Mouse (Mus musculus): ENCODE measurements around the gene Clpb. TPM values are rescaled to one million over a fixed set of nuclear protein-coding genes. Genes with fewer than 3 reads are reported as not detected.
A peak's percentile ranks its signal among the peaks of the same experiment; 100 is the strongest.
"Not testable (repeated sequence)": the region's sequence is repeated elsewhere in the genome, so short reads cannot be mapped to it uniquely, and the experiment has no call there.

Clpb gene
- polyA plus RNA-seq (2014; fragmentation: Nextera tagmentation; extraction: Ambion mirVana) = 33.0 and 39.8 TPM in 2 replicates

GRCm38 (mm10) chr7:101663514-101664159, at the start of gene Clpb:
Clpb (plus strand) TSS chr7:101663633.
- 1% methylated on average over 49 of the region's 49 CpGs for WGBS
- Histone ChIP-seq H3K27ac (peak within 1 kb of the TSS; percentile 71), H3K4me1 (replicated peaks; ENCODE audit: control insufficient read depth, insufficient read depth, low read length) (peaks cover 16% of the 10 kb centered on the region), H3K36me3 (replicated peaks; ENCODE audit: control insufficient read depth, insufficient read depth) (no peaks in the 10 kb centered on the region), H3K9me3 (ENCODE audit: control insufficient read depth, low read length) (no peaks in the 10 kb centered on the region), H3K4me3 (replicated peaks; ENCODE audit: low read length) (peak within 1 kb of the TSS; percentile 59), H3K4me2 (replicated peaks) (peak within 1 kb of the TSS; percentile 58), H3K27me3 (ENCODE audit: control insufficient read depth, insufficient read depth, low read length) (no peaks in the 10 kb centered on the region), H3K9ac (peak within 1 kb of the TSS; percentile 54)
- ATAC-seq (ENCODE audit: low FRiP score) = peak; percentile 97
- DNase-seq (ENCODE audit: low spot score) = peak; percentile 98

- WGBS = 81% methylated on average over 7 of the region's 7 CpGs
- Histone ChIP-seq H3K27me3 (ENCODE audit: control insufficient read depth, insufficient read depth, low read length) (no peaks in the 10 kb centered on the region), H3K9me3 (ENCODE audit: control insufficient read depth, low read length) (no peaks in the 10 kb centered on the region), H3K4me2 (replicated peaks) (no peak overlapping the region), H3K4me1 (replicated peaks; ENCODE audit: control insufficient read depth, insufficient read depth, low read length) (no peaks in the 10 kb centered on the region), H3K9ac (no peak overlapping the region), H3K36me3 (replicated peaks; ENCODE audit: control insufficient read depth, insufficient read depth) (no peaks in the 10 kb centered on the region), H3K27ac (no peak overlapping the region), H3K4me3 (replicated peaks; ENCODE audit: low read length) (no peak overlapping the region)
- ATAC-seq (ENCODE audit: low FRiP score) (no peak), DNase-seq (ENCODE audit: low spot score) (no peak)
These were observed 48.0 kb upstream of the Clpb start for GRCm38 (mm10) chr7:101615406-101615805.

GRCm38 (mm10) chr7:101616136-101616835, 47.1 kb upstream of the Clpb start:
- WGBS = 83% methylated on average over 6 of the region's 6 CpGs

GRCm38 (mm10) chr7:101617438-101618165, 45.8 kb upstream of the Clpb start:
- H3K9ac ChIP-seq = no peak overlapping the region
- no peaks in the 10 kb centered on the region for H3K36me3 ChIP-seq (replicated peaks; ENCODE audit: control insufficient read depth, insufficient read depth)
- 73% methylated on average over 10 of the region's 10 CpGs for WGBS
- H3K27ac ChIP-seq = no peak overlapping the region
- H3K9me3 ChIP-seq (ENCODE audit: control insufficient read depth, low read length) = no peaks in the 10 kb centered on the region
- no peaks in the 10 kb centered on the region for H3K4me1 ChIP-seq (replicated peaks; ENCODE audit: control insufficient read depth, insufficient read depth, low read length)
- no peaks in the 10 kb centered on the region for H3K27me3 ChIP-seq (ENCODE audit: control insufficient read depth, insufficient read depth, low read length)
- H3K4me2 ChIP-seq (replicated peaks) = no peak overlapping the region
- no peak for ATAC-seq (ENCODE audit: low FRiP score)
- DNase-seq (ENCODE audit: low spot score) = no peak
- no peak overlapping the region for H3K4me3 ChIP-seq (replicated peaks; ENCODE audit: low read length)

More at GRCm38 (mm10) chr7:101616136-101616835, 47.1 kb upstream of the Clpb start:
- Histone ChIP-seq H3K27ac (no peak overlapping the region), H3K4me1 (replicated peaks; ENCODE audit: control insufficient read depth, insufficient read depth, low read length) (no peaks in the 10 kb centered on the region), H3K27me3 (ENCODE audit: control insufficient read depth, insufficient read depth, low read length) (no peaks in the 10 kb centered on the region), H3K36me3 (replicated peaks; ENCODE audit: control insufficient read depth, insufficient read depth) (no peaks in the 10 kb centered on the region), H3K4me3 (replicated peaks; ENCODE audit: low read length) (no peak overlapping the region), H3K4me2 (replicated peaks) (no peak overlapping the region), H3K9ac (no peak overlapping the region), H3K9me3 (ENCODE audit: control insufficient read depth, low read length) (no peaks in the 10 kb centered on the region)
- ATAC-seq (ENCODE audit: low FRiP score) = no peak
- no peak for DNase-seq (ENCODE audit: low spot score)

GRCm38 (mm10) chr7:101618273-101618672, 45.2 kb upstream of the Clpb start:
- Histone ChIP-seq H3K4me1 (replicated peaks; ENCODE audit: control insufficient read depth, insufficient read depth, low read length) (no peaks in the 10 kb centered on the region), H3K9ac (no peak overlapping the region), H3K27ac (no peak overlapping the region), H3K36me3 (replicated peaks; ENCODE audit: control insufficient read depth, insufficient read depth) (no peaks in the 10 kb centered on the region), H3K4me3 (replicated peaks; ENCODE audit: low read length) (no peak overlapping the region), H3K9me3 (ENCODE audit: control insufficient read depth, low read length) (no peaks in the 10 kb centered on the region), H3K27me3 (ENCODE audit: control insufficient read depth, insufficient read depth, low read length) (no peaks in the 10 kb centered on the region), H3K4me2 (replicated peaks) (no peak overlapping the region)
- 85% methylated on average over 7 of the region's 7 CpGs for WGBS
- DNase-seq (ENCODE audit: low spot score) = no peak
- no peak for ATAC-seq (ENCODE audit: low FRiP score)

GRCm38 (mm10) chr7:101620373-101620772, 43.1 kb upstream of the Clpb start:
- 30% methylated on average over 4 of the region's 4 CpGs for WGBS
- no peak overlapping the region for H3K27ac ChIP-seq
- ATAC-seq (ENCODE audit: low FRiP score) (no peak), DNase-seq (ENCODE audit: low spot score) (peak; percentile 78)
- no peaks in the 10 kb centered on the region for H3K36me3 ChIP-seq (replicated peaks; ENCODE audit: control insufficient read depth, insufficient read depth)
- no peak overlapping the region for H3K9ac ChIP-seq
- H3K9me3 ChIP-seq (ENCODE audit: control insufficient read depth, low read length) = no peaks in the 10 kb centered on the region
- H3K4me2 ChIP-seq (replicated peaks) = no peak overlapping the region
- H3K27me3 ChIP-seq (ENCODE audit: control insufficient read depth, insufficient read depth, low read length) = no peaks in the 10 kb centered on the region
- H3K4me3 ChIP-seq (replicated peaks; ENCODE audit: low read length) = no peak overlapping the region
- 0 out of 2 replicates have a peak, but pooled peaks cover 2% of the 10 kb centered on the region for H3K4me1 ChIP-seq (replicated peaks; ENCODE audit: control insufficient read depth, insufficient read depth, low read length)

GRCm38 (mm10) chr7:101621861-101622260, 41.6 kb upstream of the Clpb start:
- not testable (repeated sequence) for DNase-seq (ENCODE audit: low spot score); H3K4me2 ChIP-seq (replicated peaks); H3K27me3 ChIP-seq (ENCODE audit: control insufficient read depth, insufficient read depth, low read length); H3K4me3 ChIP-seq (replicated peaks; ENCODE audit: low read length); H3K36me3 ChIP-seq (replicated peaks; ENCODE audit: control insufficient read depth, insufficient read depth); H3K9me3 ChIP-seq (ENCODE audit: control insufficient read depth, low read length); ATAC-seq (ENCODE audit: low FRiP score); H3K27ac ChIP-seq; H3K9ac ChIP-seq; H3K4me1 ChIP-seq (replicated peaks; ENCODE audit: control insufficient read depth, insufficient read depth, low read length)
- 95% methylated on average over 4 of the region's 4 CpGs for WGBS

GRCm38 (mm10) chr7:101624283-101624682, 39.1 kb upstream of the Clpb start:
- Histone ChIP-seq H3K9ac (no peak overlapping the region), H3K27me3 (ENCODE audit: control insufficient read depth, insufficient read depth, low read length) (no peaks in the 10 kb centered on the region), H3K9me3 (ENCODE audit: control insufficient read depth, low read length) (no peaks in the 10 kb centered on the region), H3K27ac (0 out of 2 replicates have a peak overlapping the region, but pooled peaks have one; percentile 11), H3K4me2 (replicated peaks) (no peak overlapping the region; the same call in 1 of the 2 replicates), H3K36me3 (replicated peaks; ENCODE audit: control insufficient read depth, insufficient read depth) (no peaks in the 10 kb centered on the region), H3K4me3 (replicated peaks; ENCODE audit: low read length) (no peak overlapping the region), H3K4me1 (replicated peaks; ENCODE audit: control insufficient read depth, insufficient read depth, low read length) (0 out of 2 replicates have a peak, but pooled peaks cover 2% of the 10 kb centered on the region)
- 70% methylated on average over 6 of the region's 6 CpGs for WGBS
- DNase-seq (ENCODE audit: low spot score) (no peak), ATAC-seq (ENCODE audit: low FRiP score) (no peak)

- not testable (repeated sequence) for H3K4me3 ChIP-seq (replicated peaks; ENCODE audit: low read length); H3K4me2 ChIP-seq (replicated peaks); ATAC-seq (ENCODE audit: low FRiP score); H3K36me3 ChIP-seq (replicated peaks; ENCODE audit: control insufficient read depth, insufficient read depth); H3K9ac ChIP-seq; H3K9me3 ChIP-seq (ENCODE audit: control insufficient read depth, low read length); H3K4me1 ChIP-seq (replicated peaks; ENCODE audit: control insufficient read depth, insufficient read depth, low read length); H3K27me3 ChIP-seq (ENCODE audit: control insufficient read depth, insufficient read depth, low read length); DNase-seq (ENCODE audit: low spot score); H3K27ac ChIP-seq
- WGBS = 61% methylated on average over 7 of the region's 7 CpGs
These were observed 36.3 kb upstream of the Clpb start for GRCm38 (mm10) chr7:101627166-101627565.
